Mouse (Mus musculus) heart, postnatal 0 days (tissue): ENCODE measurements around the gene Ripk3.

Experiments
- CTCF ChIP-seq: IDR thresholded peaks from 2 replicates; pipeline ENCODE4 v1.5.1; 2016; ENCODE audit warnings: antibody characterized with exemption, control low read depth, low read depth
- EP300 ChIP-seq: IDR thresholded peaks from 2 replicates; pipeline ENCODE4 v1.6.1; 2016; ENCODE audit warnings: antibody characterized with exemption, low read depth

DNA sequence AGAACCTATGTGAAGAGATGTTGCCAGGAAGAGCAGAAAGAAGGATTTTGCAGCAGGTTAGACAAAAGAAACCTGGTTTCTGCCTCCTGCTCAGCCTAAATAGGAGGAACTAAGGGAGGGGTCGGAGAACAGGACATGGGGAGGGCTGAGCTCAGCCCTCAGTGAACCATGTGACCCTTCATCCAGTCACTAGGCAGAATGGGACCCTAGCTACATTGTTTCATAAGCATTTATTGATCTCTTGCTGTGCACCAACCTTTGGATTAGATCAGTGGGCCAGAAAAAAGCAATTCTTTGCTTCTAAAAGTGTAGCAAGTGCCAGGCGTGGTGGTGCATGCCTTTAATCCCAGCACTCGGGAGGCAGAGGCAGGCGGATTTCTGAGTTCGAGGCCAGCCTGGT, 49.6 kb upstream of the Ripk3 start:
- TF ChIP-seq CTCF (no peak), EP300 (no peak)
